Mouse (Mus musculus) hindbrain, embryonic 15.5 days (tissue): ENCODE results near the gene Ctnnal1. TPM values are rescaled to one million over a fixed set of nuclear protein-coding genes. Genes with fewer than 3 reads are reported as not detected.

Experiments used
- ATAC-seq: fragments of 200-750 bp; cut with Nextera tagmentation; 2 replicates; pipeline ENCODE4 v1.8.0; 2017; ENCODE audit warnings: low read depth, moderate number of reproducible peaks, moderate TSS enrichment; ENCODE audit not compliant: low FRiP score
- H3K27ac ChIP-seq: fragments of 300-500 bp; sonication (generic); replicated peaks from 2 replicates; pipeline ENCODE4 v1.5.1; 2015; ENCODE audit warnings: mild to moderate bottlenecking, inconsistent platforms
- H3K27me3 ChIP-seq: fragments of 300-500 bp; sonication (generic); 2 replicates; pipeline ENCODE4 v1.6.1; 2015; ENCODE audit warnings: control low read depth, inconsistent platforms
- H3K36me3 ChIP-seq: fragments of 300-500 bp; sonication (generic); 2 replicates; pipeline ENCODE4 v1.6.1; 2015; ENCODE audit warnings: control low read depth, inconsistent platforms
- H3K4me1 ChIP-seq: fragments of 300-500 bp; sonication (generic); replicated peaks from 2 replicates; pipeline ENCODE4 v1.6.1; 2015; ENCODE audit warnings: control low read depth, inconsistent platforms
- H3K4me2 ChIP-seq: fragments of 300-500 bp; sonication (generic); 2 replicates; pipeline ENCODE4 v1.6.1; 2015; ENCODE audit warnings: moderate library complexity, mild to moderate bottlenecking, inconsistent platforms
- H3K4me3 ChIP-seq: fragments of 300-500 bp; sonication (generic); 2 replicates; pipeline ENCODE4 v1.5.1; 2015; ENCODE audit warnings: mild to moderate bottlenecking, inconsistent platforms
- H3K9ac ChIP-seq: fragments of 300-500 bp; sonication (generic); 2 replicates; pipeline ENCODE4 v1.6.1; 2015; ENCODE audit warnings: inconsistent platforms
- H3K9me3 ChIP-seq: fragments of 300-500 bp; sonication (generic); 2 replicates; pipeline ENCODE4 v1.6.1; 2016; ENCODE audit warnings: control low read depth, inconsistent platforms
- WGBS: fragments of 180-500 bp; shearing (Covaris S2); methylation state at CpG from one replicate; pipeline ENCODE4 v1.1.7; 2015; 5-methylcytosine and 5-hydroxymethylcytosine counted together
- polyA plus RNA-seq: library from polyadenylated mRNA; unstranded; fragments of >200 nt; fragmentation: Nextera tagmentation; extraction: Ambion mirVana; gene quantifications from 2 replicates; pipeline ENCODE4 v1.2.1, GENCODE M21; 2015

Gene Ctnnal1
- 15.7 and 16.2 TPM in 2 replicates for polyA plus RNA-seq

GRCm38 (mm10) chr4:56865003-56865511, at the start of gene Ctnnal1:
Ctnnal1 (minus strand) TSS chr4:56865188.
- WGBS, result under 1% methylated on average over 32 of the region's 45 CpGs
- Histone ChIP-seq H3K36me3 (no peaks in the 10 kb centered on the region), H3K9ac (peak within 1 kb of the TSS; percentile 83), H3K27me3 (no peaks in the 10 kb centered on the region), H3K27ac (peak within 1 kb of the TSS; percentile 84), H3K4me3 (peak within 1 kb of the TSS; percentile 83), H3K9me3 (no peaks in the 10 kb centered on the region), H3K4me1 (peaks cover 22% of the 10 kb centered on the region), H3K4me2 (peak within 1 kb of the TSS; percentile 73)
- ATAC-seq, result peak; percentile 97

- H3K4me1 ChIP-seq, result no peaks in the 10 kb centered on the region
- no peak for ATAC-seq
- H3K27me3 ChIP-seq, result no peaks in the 10 kb centered on the region
- H3K4me3 ChIP-seq, result no peak overlapping the region
- H3K36me3 ChIP-seq, result peaks cover 39% of the 10 kb centered on the region
- 67% methylated on average over 1 of the region's 1 CpGs for WGBS
- no peak overlapping the region for H3K9ac ChIP-seq
- H3K4me2 ChIP-seq, result no peak overlapping the region
- H3K27ac ChIP-seq, result no peak overlapping the region
- no peaks in the 10 kb centered on the region for H3K9me3 ChIP-seq
These were observed 49.8 kb upstream of the Ctnnal1 start for GRCm38 (mm10) chr4:56914761-56915160.

DNA sequence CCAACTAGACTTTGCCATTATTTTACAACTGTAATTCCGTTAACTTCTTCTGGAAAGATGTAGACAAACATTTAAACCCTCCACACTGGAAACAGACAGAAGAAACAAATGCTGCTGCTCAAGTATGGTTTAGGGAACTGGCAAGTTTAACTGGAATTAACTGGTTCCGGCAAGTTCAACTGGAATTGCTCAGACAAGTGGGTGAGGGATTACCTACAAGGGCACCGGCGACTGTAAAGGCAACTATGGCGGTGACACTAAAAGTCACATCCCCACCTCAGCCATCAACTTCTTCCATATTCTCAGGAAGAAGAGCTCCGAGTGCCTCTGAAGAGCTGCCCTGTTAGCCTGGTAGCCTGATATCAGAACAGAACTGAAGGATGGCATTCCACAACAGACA, 49.4 kb upstream of the Ctnnal1 start:
- Histone ChIP-seq H3K9ac (no peak overlapping the region), H3K4me2 (no peak overlapping the region), H3K27ac (no peak overlapping the region), H3K4me3 (no peak overlapping the region), H3K36me3 (peaks cover 43% of the 10 kb centered on the region), H3K4me1 (no peaks in the 10 kb centered on the region), H3K9me3 (no peaks in the 10 kb centered on the region), H3K27me3 (no peaks in the 10 kb centered on the region)
- 95% methylated on average over 6 of the region's 6 CpGs for WGBS
- no peak for ATAC-seq

GRCm38 (mm10) chr4:56912382-56913001, 47.5 kb upstream of the Ctnnal1 start:
- no peak overlapping the region for H3K9ac ChIP-seq
- peaks cover 47% of the 10 kb centered on the region for H3K36me3 ChIP-seq
- H3K4me3 ChIP-seq, result no peak overlapping the region
- H3K4me2 ChIP-seq, result no peak overlapping the region
- no peak for ATAC-seq
- no peaks in the 10 kb centered on the region for H3K4me1 ChIP-seq
- no peaks in the 10 kb centered on the region for H3K27me3 ChIP-seq
- H3K27ac ChIP-seq, result no peak overlapping the region
- H3K9me3 ChIP-seq, result no peaks in the 10 kb centered on the region
- WGBS, result 94% methylated on average over 7 of the region's 7 CpGs

DNA sequence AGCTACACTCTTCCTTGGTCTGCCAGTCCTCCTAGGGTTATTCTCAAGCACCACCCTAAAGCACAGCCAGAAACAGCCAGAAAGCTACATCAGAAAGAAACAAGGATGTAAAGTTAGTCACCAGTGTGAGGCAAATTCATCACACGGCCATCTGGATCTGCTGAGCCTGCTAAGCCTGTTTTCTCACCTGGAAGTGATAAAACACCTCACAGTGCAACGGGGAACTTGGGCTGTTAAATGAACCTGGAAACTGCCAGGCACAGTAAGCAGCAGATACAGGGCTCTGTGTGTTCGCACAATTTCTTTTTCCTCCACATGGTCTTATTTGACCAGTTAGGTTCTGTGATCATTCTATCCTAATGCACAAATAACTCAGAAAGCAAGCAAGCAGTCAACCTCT, 44.6 kb upstream of the Ctnnal1 start:
- no peak overlapping the region for H3K4me2 ChIP-seq
- ATAC-seq, result no peak
- H3K36me3 ChIP-seq, result peaks cover 37% of the 10 kb centered on the region
- H3K4me3 ChIP-seq, result no peak overlapping the region
- H3K27me3 ChIP-seq, result no peaks in the 10 kb centered on the region
- H3K4me1 ChIP-seq, result no peaks in the 10 kb centered on the region
- H3K9me3 ChIP-seq, result no peaks in the 10 kb centered on the region
- H3K9ac ChIP-seq, result no peak overlapping the region
- no peak overlapping the region for H3K27ac ChIP-seq
- 88% methylated on average over 3 of the region's 3 CpGs for WGBS

DNA sequence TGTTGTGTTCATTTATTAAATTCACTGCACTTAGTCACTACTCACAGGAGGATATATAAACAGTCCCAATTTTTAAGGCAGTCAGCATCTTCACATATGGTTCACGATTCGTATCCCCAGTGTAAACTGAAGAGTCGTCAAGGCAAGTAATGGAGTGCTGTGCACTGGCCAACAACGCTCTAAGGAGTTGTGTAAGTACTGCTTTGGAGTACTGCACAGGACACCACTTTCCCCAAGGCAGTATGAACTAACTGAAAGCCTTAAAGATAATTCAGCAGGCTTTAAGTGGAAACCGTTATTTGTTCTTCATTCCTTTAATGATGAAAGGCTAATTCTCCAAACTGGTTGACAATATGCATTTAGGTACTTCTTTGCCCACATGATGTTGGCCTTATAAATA, 42.7 kb upstream of the Ctnnal1 start:
- ATAC-seq, result no peak
- Histone ChIP-seq H3K9ac (no peak overlapping the region), H3K4me2 (no peak overlapping the region), H3K4me1 (no peaks in the 10 kb centered on the region), H3K27me3 (no peaks in the 10 kb centered on the region), H3K4me3 (no peak overlapping the region), H3K36me3 (peaks cover 47% of the 10 kb centered on the region), H3K27ac (no peak overlapping the region), H3K9me3 (no peaks in the 10 kb centered on the region)
- 89% methylated on average over 5 of the region's 5 CpGs for WGBS

- 93% methylated on average over 3 of the region's 3 CpGs for WGBS
- Histone ChIP-seq H3K9ac (no peak overlapping the region), H3K4me1 (no peaks in the 10 kb centered on the region), H3K36me3 (peaks cover 52% of the 10 kb centered on the region), H3K4me2 (no peak overlapping the region), H3K27me3 (no peaks in the 10 kb centered on the region), H3K27ac (no peak overlapping the region), H3K4me3 (no peak overlapping the region), H3K9me3 (no peaks in the 10 kb centered on the region)
- ATAC-seq, result no peak
These were observed 41.9 kb upstream of the Ctnnal1 start for GRCm38 (mm10) chr4:56906926-56907325.

DNA sequence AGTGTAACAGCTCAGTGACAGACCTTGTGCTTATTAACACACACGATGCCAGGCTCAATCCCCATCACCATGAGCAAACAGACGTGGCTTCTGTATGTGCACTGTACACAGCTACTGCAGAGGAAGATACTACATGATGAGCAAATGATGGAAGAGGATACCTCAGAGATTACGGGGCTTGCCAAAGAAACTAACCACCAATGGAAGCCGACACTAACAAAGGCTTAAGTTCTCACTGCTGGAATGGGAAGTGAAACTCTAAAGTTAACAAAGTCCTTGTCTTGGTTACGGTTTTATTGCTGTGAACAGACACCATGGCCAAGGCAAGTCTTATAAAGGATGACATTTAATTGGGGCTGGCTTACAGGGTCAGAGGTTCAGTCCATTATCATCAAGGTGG, 40.5 kb upstream of the Ctnnal1 start:
- 96% methylated on average over 5 of the region's 5 CpGs for WGBS
- no peak for ATAC-seq
- no peaks in the 10 kb centered on the region for H3K27me3 ChIP-seq
- H3K9me3 ChIP-seq, result no peaks in the 10 kb centered on the region
- H3K9ac ChIP-seq, result no peak overlapping the region
- H3K36me3 ChIP-seq, result peaks cover 42% of the 10 kb centered on the region
- no peaks in the 10 kb centered on the region for H3K4me1 ChIP-seq
- H3K4me2 ChIP-seq, result no peak overlapping the region
- no peak overlapping the region for H3K4me3 ChIP-seq
- H3K27ac ChIP-seq, result no peak overlapping the region

GRCm38 (mm10) chr4:56901671-56902070, 36.7 kb upstream of the Ctnnal1 start:
- ATAC-seq, result no peak
- H3K27ac ChIP-seq, result no peak overlapping the region
- no peaks in the 10 kb centered on the region for H3K4me1 ChIP-seq
- no peak overlapping the region for H3K9ac ChIP-seq
- H3K27me3 ChIP-seq, result no peaks in the 10 kb centered on the region
- H3K4me2 ChIP-seq, result no peak overlapping the region
- H3K4me3 ChIP-seq, result no peak overlapping the region
- peaks cover 38% of the 10 kb centered on the region for H3K36me3 ChIP-seq
- H3K9me3 ChIP-seq, result no peaks in the 10 kb centered on the region
- 90% methylated on average over 2 of the region's 2 CpGs for WGBS

DNA sequence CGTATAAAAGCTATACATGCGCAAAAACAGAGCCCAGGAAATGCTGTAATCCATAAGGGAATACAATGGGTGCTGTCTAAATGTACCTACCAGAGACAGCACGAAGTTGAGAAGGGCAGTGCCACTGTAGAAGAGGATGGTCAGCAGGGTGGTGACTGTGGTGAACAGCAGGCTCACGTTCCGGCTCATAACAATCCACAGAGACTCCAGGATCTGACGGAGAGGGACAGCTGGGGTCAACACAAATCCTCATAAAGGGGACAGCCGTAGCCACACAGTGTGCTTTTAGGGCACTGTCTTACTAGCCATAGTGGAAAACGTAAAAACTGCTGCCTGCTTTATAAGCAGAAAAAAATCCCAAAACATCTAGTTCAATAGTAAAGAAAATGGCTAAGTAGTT, 34.2 kb upstream of the Ctnnal1 start:
- no peak overlapping the region for H3K4me3 ChIP-seq
- peaks cover 36% of the 10 kb centered on the region for H3K36me3 ChIP-seq
- 75% methylated on average over 8 of the region's 8 CpGs for WGBS
- ATAC-seq, result no peak
- H3K9ac ChIP-seq, result no peak overlapping the region
- no peak overlapping the region for H3K27ac ChIP-seq
- H3K9me3 ChIP-seq, result no peaks in the 10 kb centered on the region
- H3K4me2 ChIP-seq, result no peak overlapping the region
- no peaks in the 10 kb centered on the region for H3K4me1 ChIP-seq
- no peaks in the 10 kb centered on the region for H3K27me3 ChIP-seq

GRCm38 (mm10) chr4:56897511-56897910, 32.5 kb upstream of the Ctnnal1 start:
- WGBS, result 81% methylated on average over 3 of the region's 3 CpGs
- Histone ChIP-seq H3K9me3 (no peaks in the 10 kb centered on the region), H3K4me1 (no peaks in the 10 kb centered on the region), H3K4me3 (no peak overlapping the region), H3K9ac (no peak overlapping the region), H3K4me2 (no peak overlapping the region), H3K36me3 (peaks cover 23% of the 10 kb centered on the region), H3K27me3 (no peaks in the 10 kb centered on the region), H3K27ac (no peak overlapping the region)
- ATAC-seq, result no peak

DNA sequence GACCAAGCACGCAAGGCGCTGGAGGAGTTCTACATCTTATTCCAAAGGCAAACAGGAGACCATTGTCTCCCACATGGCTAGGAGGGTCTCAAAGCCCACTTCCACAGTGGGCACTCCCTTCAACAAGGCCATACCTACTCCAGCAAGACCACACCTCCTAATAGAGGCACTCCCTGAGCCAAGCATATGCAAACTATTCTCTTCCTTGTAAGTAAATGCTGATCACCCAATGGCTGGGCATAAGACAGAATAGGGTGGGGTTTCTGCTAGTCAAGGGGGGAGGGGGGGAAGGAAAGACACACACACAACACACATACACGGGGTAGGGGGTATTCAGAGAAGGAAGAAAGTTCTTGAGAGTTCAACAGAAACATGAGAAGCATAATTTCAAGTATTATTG, 29.2 kb upstream of the Ctnnal1 start:
- H3K4me2 ChIP-seq, result no peak overlapping the region
- H3K4me1 ChIP-seq, result no peaks in the 10 kb centered on the region
- no peaks in the 10 kb centered on the region for H3K9me3 ChIP-seq
- 95% methylated on average over 3 of the region's 3 CpGs for WGBS
- H3K27ac ChIP-seq, result no peak overlapping the region
- no peak overlapping the region for H3K9ac ChIP-seq
- H3K4me3 ChIP-seq, result no peak overlapping the region
- H3K27me3 ChIP-seq, result no peaks in the 10 kb centered on the region
- peaks cover 16% of the 10 kb centered on the region; the same call in 1 of the 2 replicates for H3K36me3 ChIP-seq
- no peak for ATAC-seq
